Mouse (Mus musculus): Measurements from ENCODE around the gene Tmem52b.
"Not testable (repeated sequence)": the region's sequence is repeated elsewhere in the genome, so short reads cannot be mapped to it uniquely, and the experiment has no call there.

Tmem52b gene

DNA sequence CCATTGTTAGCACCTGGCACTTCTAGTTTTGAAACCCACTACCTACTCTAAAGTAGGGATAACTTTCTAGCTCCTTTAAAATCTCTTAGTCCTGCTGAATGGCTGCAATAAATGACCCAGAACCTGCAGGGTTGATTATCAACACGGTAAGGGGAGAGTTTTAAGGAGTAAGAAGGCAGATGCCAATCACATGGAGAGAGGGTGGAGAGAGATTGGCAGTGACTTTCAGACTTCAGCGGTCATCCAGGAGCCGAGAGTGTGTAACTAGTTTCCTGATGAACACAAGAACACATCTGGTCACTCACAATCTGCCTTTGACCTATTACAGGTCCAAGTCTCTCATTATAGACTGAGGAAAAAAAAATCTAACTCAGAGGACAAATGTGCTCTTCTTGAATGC, at the start of gene Tmem52b:
TSS of gene Tmem52b (plus strand) at position 189 of the 400 bp plus-strand sequence.
- no peak for DNase-seq (ENCODE audit: low spot score)

GRCm38 (mm10) chr6:129471386-129471785, 41.0 kb upstream of the Tmem52b start:
- no peak for DNase-seq (ENCODE audit: low spot score)

DNA sequence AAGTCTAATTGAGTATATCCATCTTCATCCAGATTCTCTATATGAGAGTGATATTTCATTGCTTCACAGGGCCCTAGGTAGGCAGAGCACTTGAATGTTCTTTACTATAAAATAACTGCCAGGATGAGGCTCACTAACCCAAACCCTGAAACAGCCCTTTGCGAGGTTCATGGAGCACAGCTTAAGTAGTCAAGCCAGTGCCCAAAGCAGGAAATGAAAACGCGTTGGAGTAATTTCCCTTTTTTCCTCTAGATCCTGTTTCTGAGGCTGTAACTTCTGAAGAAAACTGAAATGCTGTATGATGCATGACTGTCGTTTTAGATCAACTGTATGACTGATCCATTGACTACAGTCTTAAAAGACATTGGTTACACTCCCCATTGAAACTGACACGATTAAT, 39.7 kb upstream of the Tmem52b start:
- no peak for DNase-seq (ENCODE audit: low spot score)

- no peak for DNase-seq (ENCODE audit: low spot score)
Observed at GRCm38 (mm10) chr6:129476404-129477126, 35.8 kb upstream of the Tmem52b start.

GRCm38 (mm10) chr6:129480089-129480958, 32.0 kb upstream of the Tmem52b start:
- DNase-seq (ENCODE audit: low spot score) = no peak

DNA sequence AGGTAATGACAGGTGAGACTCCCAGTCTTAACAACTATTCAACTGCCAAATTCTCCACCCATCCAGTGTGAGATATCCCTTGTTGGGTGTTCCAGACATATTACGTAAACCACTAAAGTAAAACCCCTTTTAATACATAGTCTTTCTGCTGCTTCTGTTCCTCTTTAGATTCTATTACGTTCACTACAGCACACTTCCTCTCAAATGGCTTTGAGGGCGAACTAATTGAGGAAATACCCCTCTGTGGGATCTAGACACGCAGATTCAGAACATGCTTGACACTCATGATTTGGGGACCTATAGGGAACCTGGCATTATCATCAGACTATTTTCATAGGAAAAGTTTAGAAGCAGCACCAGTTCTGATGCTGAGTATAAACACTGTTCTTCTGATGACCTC, 17.4 kb upstream of the Tmem52b start:
- DNase-seq (ENCODE audit: low spot score) = no peak

DNA sequence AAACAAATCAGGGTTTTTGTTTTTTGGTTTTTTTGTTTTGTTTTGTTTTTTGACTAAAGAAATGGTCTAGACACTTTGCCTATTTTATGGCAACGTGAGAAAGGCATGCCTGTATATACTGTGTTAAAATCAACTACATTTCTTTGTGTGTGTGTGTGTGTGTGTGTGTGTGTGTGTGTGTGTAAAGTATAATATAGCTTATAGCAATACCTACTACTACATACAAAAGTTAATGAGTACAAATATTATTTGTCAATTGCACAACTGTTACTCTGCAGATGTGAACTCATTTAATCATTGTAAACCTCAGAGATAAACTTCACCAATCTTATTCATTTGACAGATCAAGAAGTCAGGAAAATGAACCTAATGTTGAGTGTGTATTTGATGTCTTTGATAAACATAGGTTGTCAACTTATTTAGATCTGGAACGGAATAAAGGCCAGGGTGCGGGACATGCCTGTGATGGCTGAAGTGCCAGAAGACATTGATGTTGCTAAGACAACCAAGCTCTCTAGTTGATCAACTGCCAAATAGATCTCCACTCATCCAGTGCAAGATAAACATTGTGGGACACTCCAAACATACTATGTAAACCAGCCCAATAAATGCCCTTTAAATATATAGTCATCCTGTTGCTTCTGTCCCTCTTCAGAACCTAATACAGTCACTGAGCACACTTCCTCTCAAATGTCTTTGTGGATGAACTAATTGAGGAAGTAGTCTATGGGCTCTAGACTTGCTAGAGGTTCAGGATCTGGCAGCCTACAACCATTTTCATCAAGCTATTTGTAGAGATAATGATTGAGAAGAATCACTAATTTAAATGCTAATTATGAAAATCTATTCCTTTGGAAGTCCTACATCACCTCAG, 14.8 kb upstream of the Tmem52b start:
- no peak for DNase-seq (ENCODE audit: low spot score)

- DNase-seq (ENCODE audit: low spot score) = not testable (repeated sequence)
Observed at GRCm38 (mm10) chr6:129499516-129499915, 12.8 kb upstream of the Tmem52b start.

DNA sequence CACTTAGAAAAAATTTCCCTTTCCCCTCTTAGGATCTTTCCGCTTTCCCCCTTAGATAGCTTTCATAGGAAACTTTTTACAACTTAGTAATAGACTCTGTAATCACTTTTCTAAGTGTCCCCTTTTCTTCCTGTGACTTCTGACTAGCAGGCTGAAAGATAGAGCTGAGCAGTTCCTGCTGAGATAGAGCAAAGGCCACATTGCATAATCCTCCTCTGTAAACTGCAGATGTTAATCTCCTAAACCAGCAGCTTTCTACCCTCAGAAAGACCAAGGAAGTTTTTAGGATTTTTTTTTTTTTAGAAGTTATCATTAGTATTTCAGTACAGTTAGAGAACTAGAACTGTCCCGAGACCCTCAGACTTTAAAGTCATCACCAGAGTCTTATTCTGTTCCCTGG, 8.9 kb upstream of the Tmem52b start:
- DNase-seq (ENCODE audit: low spot score) = no peak

DNA sequence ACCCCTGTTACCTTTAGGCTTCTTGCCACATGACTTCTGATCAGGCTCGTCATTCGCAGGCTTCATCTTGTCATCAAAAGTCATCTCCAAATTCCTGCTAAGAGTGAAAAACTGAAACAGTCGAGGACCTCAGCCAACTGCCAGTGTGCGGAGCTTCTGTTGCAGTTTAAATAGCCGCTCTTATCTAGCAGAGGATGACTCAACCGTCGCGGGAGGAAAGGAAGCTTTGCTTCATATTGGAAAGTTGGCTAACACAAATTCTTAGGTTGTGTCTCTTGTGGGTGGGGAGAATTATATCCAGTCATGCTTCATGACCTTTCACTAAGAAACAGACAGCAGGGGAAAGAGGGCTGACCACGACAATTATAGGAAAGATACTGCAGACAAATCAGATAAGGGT, 5.3 kb upstream of the Tmem52b start, which contains the start of gene Olr1:
TSS of gene Olr1 (minus strand) at position 142 of the 400 bp plus-strand sequence.
- DNase-seq (ENCODE audit: low spot score) = no peak

- no peak for DNase-seq (ENCODE audit: low spot score)
Observed at GRCm38 (mm10) chr6:129510120-129510911, 2.0 kb upstream of the Tmem52b start.

- DNase-seq (ENCODE audit: low spot score) = no peak
Observed at GRCm38 (mm10) chr6:129512868-129513267, 513 bp downstream of the Tmem52b start.

DNA sequence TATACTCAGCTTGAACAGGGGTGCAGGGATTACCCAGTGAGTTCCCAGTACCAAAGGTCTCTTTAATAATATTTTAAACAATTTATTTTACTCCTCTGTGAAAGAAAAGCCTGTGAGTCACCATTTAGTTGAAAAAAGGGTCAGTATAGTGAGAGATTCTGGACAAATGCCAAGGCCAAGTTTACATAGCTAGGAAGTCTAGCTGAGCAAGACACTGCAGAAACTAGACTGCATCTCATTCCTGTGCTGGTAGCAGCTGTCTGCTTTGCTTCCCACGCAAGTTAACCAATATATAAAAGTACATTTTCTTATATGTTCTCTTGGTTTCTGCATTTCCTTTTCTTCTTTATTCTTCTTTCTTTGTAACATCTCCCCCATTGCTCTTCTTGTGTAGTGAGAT, 1.1 kb downstream of the Tmem52b start:
- DNase-seq (ENCODE audit: low spot score) = no peak

- DNase-seq (ENCODE audit: low spot score) = no peak
Observed at GRCm38 (mm10) chr6:129514376-129514775, 2.0 kb downstream of the Tmem52b start.

GRCm38 (mm10) chr6:129515068-129515467, 2.7 kb downstream of the Tmem52b start:
- DNase-seq (ENCODE audit: low spot score) = no peak

DNA sequence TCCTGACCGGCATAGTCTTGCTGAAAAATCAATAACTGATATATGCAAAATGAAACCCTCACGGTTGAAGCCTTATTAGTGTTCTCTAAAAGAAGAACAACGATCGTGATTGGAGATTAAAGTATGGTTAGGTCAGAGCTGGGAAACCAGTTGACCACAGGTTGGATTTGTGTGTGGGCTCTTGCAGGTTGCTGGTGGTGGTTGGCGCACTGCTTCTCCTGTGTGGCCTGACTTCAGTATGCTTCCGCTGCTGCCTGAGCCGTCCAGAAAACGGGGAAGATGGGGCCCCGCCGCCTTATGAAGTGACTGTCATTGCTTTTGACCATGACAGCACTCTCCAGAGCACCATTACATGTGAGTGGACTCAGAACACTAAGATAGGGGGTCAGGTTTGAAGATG, 4.0 kb downstream of the Tmem52b start:
- no peak for DNase-seq (ENCODE audit: low spot score)

- DNase-seq (ENCODE audit: low spot score) = no peak
Observed at GRCm38 (mm10) chr6:129517752-129518408, 5.5 kb downstream of the Tmem52b start.

DNA sequence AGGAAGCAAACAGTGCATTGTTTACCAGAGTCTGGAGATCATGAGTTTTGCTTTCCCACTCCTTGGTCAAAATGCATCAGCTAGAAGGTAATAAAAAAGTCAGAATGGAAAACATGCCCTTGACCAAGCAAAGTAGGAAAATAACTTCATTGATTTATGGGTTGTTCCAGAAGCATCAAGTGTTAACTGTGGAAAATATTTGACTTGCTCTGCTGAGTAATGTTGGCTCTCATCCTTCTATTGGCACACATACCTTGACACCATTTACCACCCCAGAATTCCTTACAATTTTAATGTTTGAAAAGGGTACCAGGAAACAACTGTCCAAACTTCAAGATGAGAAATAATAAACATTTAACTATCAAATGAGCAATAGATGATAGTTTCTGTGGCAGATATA, 13.7 kb downstream of the Tmem52b start:
- DNase-seq (ENCODE audit: low spot score) = no peak

DNA sequence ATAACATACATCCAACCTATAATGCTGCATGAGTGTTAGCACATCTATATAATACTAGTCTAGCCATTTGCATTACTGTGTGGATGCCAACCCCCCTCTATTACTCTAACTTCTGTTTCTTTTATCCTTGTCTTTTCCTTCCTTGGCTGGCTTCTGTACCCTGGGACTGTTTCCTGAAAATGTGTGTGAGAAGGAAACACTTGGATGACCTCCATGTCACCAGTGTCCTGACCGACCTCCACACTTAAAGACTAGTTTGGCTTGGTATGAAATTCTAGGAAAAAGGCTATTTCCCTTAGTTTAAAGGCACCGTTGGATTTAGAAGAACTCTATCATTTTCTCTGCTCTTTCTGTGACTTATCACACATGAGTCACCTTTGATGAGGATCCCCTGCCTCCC, 15.1 kb downstream of the Tmem52b start:
- DNase-seq (ENCODE audit: low spot score) = no peak

GRCm38 (mm10) chr6:129529605-129530004, 17.2 kb downstream of the Tmem52b start:
- no peak for DNase-seq (ENCODE audit: low spot score)

DNA sequence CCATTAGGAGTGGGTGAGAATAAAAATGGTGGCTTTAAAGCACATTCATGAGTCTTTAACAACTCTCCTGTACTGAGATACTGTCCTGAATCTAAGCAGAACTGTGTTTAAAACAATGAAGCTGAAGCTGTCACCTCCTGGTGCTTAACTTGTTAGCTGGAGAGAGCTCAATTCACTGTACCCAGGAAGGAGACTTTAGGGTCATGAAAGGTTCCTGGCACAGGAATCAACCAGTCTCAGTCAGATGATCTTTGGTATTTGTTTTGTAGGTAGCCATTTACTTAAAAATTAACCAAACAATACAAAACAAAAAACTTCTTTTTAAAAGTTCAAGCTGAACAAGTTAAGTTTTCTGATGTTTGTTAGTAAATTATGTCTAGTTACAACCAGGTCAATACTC, 17.9 kb downstream of the Tmem52b start:
- no peak for DNase-seq (ENCODE audit: low spot score)

Measured in spleen, adult 12 weeks (tissue).